Mouse (Mus musculus): Measurements from ENCODE around the gene Gm10378.
"Not testable (repeated sequence)": the region's sequence is repeated elsewhere in the genome, so short reads cannot be mapped to it uniquely, and the experiment has no call there.

The Gm10378 gene

GRCm38 (mm10) chr14:42655638-42656037 lies at the start of gene Gm10378:
TSS of gene Gm10378 (plus strand) at chr14:42655938.
- DNase-seq, result not testable (repeated sequence)

GRCm38 (mm10) chr14:42641817-42642216 lies 13.9 kb upstream of the Gm10378 start, which contains the start of gene Gm3633:
TSS of gene Gm3633 (minus strand) at chr14:42641917.
- not testable (repeated sequence) for DNase-seq

All from right cerebral cortex, postnatal 14 days (tissue).